Mouse (Mus musculus): ENCODE data around the gene Bend3. TPM values are rescaled to one million over a fixed set of nuclear protein-coding genes. Genes with fewer than 3 reads are reported as not detected.

The Bend3 gene
- polyA plus RNA-seq (2015; fragmentation: Nextera tagmentation; extraction: Ambion mirVana), result 3.9 and 4.5 TPM in 2 replicates

- H3K9ac ChIP-seq (replicated peaks; ENCODE audit: low read depth, low read length), result peak within 1 kb of the TSS; percentile 98
- H3K4me1 ChIP-seq (replicated peaks; ENCODE audit: control insufficient read depth, insufficient read depth, low read length), result peaks cover 44% of the 10 kb centered on the region
- H3K4me2 ChIP-seq (ENCODE audit: low read length), result peak within 1 kb of the TSS; percentile 93
- H3K4me3 ChIP-seq (replicated peaks; ENCODE audit: low read length), result peak within 1 kb of the TSS; percentile 83
- H3K27ac ChIP-seq (ENCODE audit: low read length), result peak within 1 kb of the TSS; percentile 99
- peak; percentile 62 for ATAC-seq
- H3K9me3 ChIP-seq (ENCODE audit: control insufficient read depth, low read length), result no peaks in the 10 kb centered on the region
- WGBS, result under 1% methylated on average over 60 of the region's 101 CpGs
- no peaks in the 10 kb centered on the region for H3K27me3 ChIP-seq (replicated peaks; ENCODE audit: control insufficient read depth, insufficient read depth, low read length)
- no peaks in the 10 kb centered on the region for H3K36me3 ChIP-seq (ENCODE audit: control insufficient read depth, insufficient read depth)
Measured at GRCm38 (mm10) chr10:43478751-43479435, at the start of gene Bend3. TSS of gene Bend3 (plus strand) at chr10:43478831.

GRCm38 (mm10) chr10:43430606-43431005, 48.0 kb upstream of the Bend3 start:
- Histone ChIP-seq H3K27ac (ENCODE audit: low read length) (no peak overlapping the region), H3K4me1 (replicated peaks; ENCODE audit: control insufficient read depth, insufficient read depth, low read length) (no peaks in the 10 kb centered on the region), H3K27me3 (replicated peaks; ENCODE audit: control insufficient read depth, insufficient read depth, low read length) (no peaks in the 10 kb centered on the region), H3K9ac (replicated peaks; ENCODE audit: low read depth, low read length) (no peak overlapping the region), H3K9me3 (ENCODE audit: control insufficient read depth, low read length) (peaks cover 3% of the 10 kb centered on the region), H3K4me2 (ENCODE audit: low read length) (no peak overlapping the region), H3K4me3 (replicated peaks; ENCODE audit: low read length) (no peak overlapping the region), H3K36me3 (ENCODE audit: control insufficient read depth, insufficient read depth) (no peaks in the 10 kb centered on the region)
- WGBS, result 74% methylated on average over 5 of the region's 5 CpGs
- ATAC-seq, result no peak

- Histone ChIP-seq H3K9me3 (ENCODE audit: control insufficient read depth, low read length) (peaks cover 3% of the 10 kb centered on the region), H3K36me3 (ENCODE audit: control insufficient read depth, insufficient read depth) (no peaks in the 10 kb centered on the region), H3K27me3 (replicated peaks; ENCODE audit: control insufficient read depth, insufficient read depth, low read length) (no peaks in the 10 kb centered on the region), H3K4me1 (replicated peaks; ENCODE audit: control insufficient read depth, insufficient read depth, low read length) (peaks cover under 1% of the 10 kb centered on the region), H3K4me2 (ENCODE audit: low read length) (no peak overlapping the region), H3K4me3 (replicated peaks; ENCODE audit: low read length) (no peak overlapping the region), H3K27ac (ENCODE audit: low read length) (no peak overlapping the region), H3K9ac (replicated peaks; ENCODE audit: low read depth, low read length) (no peak overlapping the region)
- ATAC-seq, result no peak
- WGBS, result 87% methylated on average over 4 of the region's 4 CpGs
Measured at GRCm38 (mm10) chr10:43434326-43434725, 44.3 kb upstream of the Bend3 start.

- no peak overlapping the region for H3K4me2 ChIP-seq (ENCODE audit: low read length)
- H3K27me3 ChIP-seq (replicated peaks; ENCODE audit: control insufficient read depth, insufficient read depth, low read length), result no peaks in the 10 kb centered on the region
- no peaks in the 10 kb centered on the region for H3K36me3 ChIP-seq (ENCODE audit: control insufficient read depth, insufficient read depth)
- no peak overlapping the region for H3K4me3 ChIP-seq (replicated peaks; ENCODE audit: low read length)
- ATAC-seq, result no peak
- peaks cover under 1% of the 10 kb centered on the region for H3K9me3 ChIP-seq (ENCODE audit: control insufficient read depth, low read length)
- peaks cover 10% of the 10 kb centered on the region for H3K4me1 ChIP-seq (replicated peaks; ENCODE audit: control insufficient read depth, insufficient read depth, low read length)
- H3K27ac ChIP-seq (ENCODE audit: low read length), result no peak overlapping the region
- H3K9ac ChIP-seq (replicated peaks; ENCODE audit: low read depth, low read length), result no peak overlapping the region
- WGBS, result 97% methylated on average over 3 of the region's 3 CpGs
Measured at GRCm38 (mm10) chr10:43435757-43436156, 42.9 kb upstream of the Bend3 start.

GRCm38 (mm10) chr10:43439492-43439941, 39.1 kb upstream of the Bend3 start:
- no peak overlapping the region for H3K4me2 ChIP-seq (ENCODE audit: low read length)
- H3K9ac ChIP-seq (replicated peaks; ENCODE audit: low read depth, low read length), result 0 out of 2 replicates have a peak overlapping the region, but pooled peaks have one; percentile 11
- H3K36me3 ChIP-seq (ENCODE audit: control insufficient read depth, insufficient read depth), result no peaks in the 10 kb centered on the region
- H3K27ac ChIP-seq (ENCODE audit: low read length), result peak overlapping the region; percentile 59
- ATAC-seq, result peak; percentile 62
- no peaks in the 10 kb centered on the region; the same call in 1 of the 2 replicates for H3K9me3 ChIP-seq (ENCODE audit: control insufficient read depth, low read length)
- no peaks in the 10 kb centered on the region for H3K27me3 ChIP-seq (replicated peaks; ENCODE audit: control insufficient read depth, insufficient read depth, low read length)
- 3% methylated on average over 7 of the region's 7 CpGs for WGBS
- H3K4me1 ChIP-seq (replicated peaks; ENCODE audit: control insufficient read depth, insufficient read depth, low read length), result peaks cover 10% of the 10 kb centered on the region
- H3K4me3 ChIP-seq (replicated peaks; ENCODE audit: low read length), result no peak overlapping the region

GRCm38 (mm10) chr10:43440050-43440449, 38.6 kb upstream of the Bend3 start:
- H3K27ac ChIP-seq (ENCODE audit: low read length), result peak overlapping the region; percentile 24; the same call in 1 of the 2 replicates
- no peak overlapping the region for H3K4me2 ChIP-seq (ENCODE audit: low read length)

GRCm38 (mm10) chr10:43440981-43441740, 37.5 kb upstream of the Bend3 start:
- Histone ChIP-seq H3K9me3 (ENCODE audit: control insufficient read depth, low read length) (no peaks in the 10 kb centered on the region), H3K36me3 (ENCODE audit: control insufficient read depth, insufficient read depth) (no peaks in the 10 kb centered on the region), H3K9ac (replicated peaks; ENCODE audit: low read depth, low read length) (no peak overlapping the region), H3K27me3 (replicated peaks; ENCODE audit: control insufficient read depth, insufficient read depth, low read length) (no peaks in the 10 kb centered on the region), H3K4me3 (replicated peaks; ENCODE audit: low read length) (no peak overlapping the region), H3K4me1 (replicated peaks; ENCODE audit: control insufficient read depth, insufficient read depth, low read length) (peaks cover 10% of the 10 kb centered on the region), H3K27ac (ENCODE audit: low read length) (no peak overlapping the region), H3K4me2 (ENCODE audit: low read length) (no peak overlapping the region)
- no peak for ATAC-seq
- WGBS, result 62% methylated on average over 15 of the region's 15 CpGs

More at GRCm38 (mm10) chr10:43440050-43440449, 38.6 kb upstream of the Bend3 start:
- ATAC-seq, result peak; percentile 14; the same call in 1 of the 2 replicates
- no peak overlapping the region for H3K9ac ChIP-seq (replicated peaks; ENCODE audit: low read depth, low read length)
- H3K9me3 ChIP-seq (ENCODE audit: control insufficient read depth, low read length), result no peaks in the 10 kb centered on the region; the same call in 1 of the 2 replicates
- 13% methylated on average over 13 of the region's 13 CpGs for WGBS
- no peaks in the 10 kb centered on the region for H3K36me3 ChIP-seq (ENCODE audit: control insufficient read depth, insufficient read depth)
- H3K4me3 ChIP-seq (replicated peaks; ENCODE audit: low read length), result no peak overlapping the region
- peaks cover 10% of the 10 kb centered on the region for H3K4me1 ChIP-seq (replicated peaks; ENCODE audit: control insufficient read depth, insufficient read depth, low read length)
- H3K27me3 ChIP-seq (replicated peaks; ENCODE audit: control insufficient read depth, insufficient read depth, low read length), result no peaks in the 10 kb centered on the region

GRCm38 (mm10) chr10:43448656-43449055, 30.0 kb upstream of the Bend3 start:
- 97% methylated on average over 3 of the region's 3 CpGs for WGBS
- no peak for ATAC-seq

More at GRCm38 (mm10) chr10:43448656-43449055, 30.0 kb upstream of the Bend3 start:
- Histone ChIP-seq H3K9me3 (ENCODE audit: control insufficient read depth, low read length) (no peaks in the 10 kb centered on the region), H3K36me3 (ENCODE audit: control insufficient read depth, insufficient read depth) (no peaks in the 10 kb centered on the region), H3K27me3 (replicated peaks; ENCODE audit: control insufficient read depth, insufficient read depth, low read length) (no peaks in the 10 kb centered on the region), H3K9ac (replicated peaks; ENCODE audit: low read depth, low read length) (no peak overlapping the region), H3K4me1 (replicated peaks; ENCODE audit: control insufficient read depth, insufficient read depth, low read length) (peaks cover 8% of the 10 kb centered on the region), H3K27ac (ENCODE audit: low read length) (no peak overlapping the region), H3K4me3 (replicated peaks; ENCODE audit: low read length) (no peak overlapping the region), H3K4me2 (ENCODE audit: low read length) (no peak overlapping the region)
